Mouse (Mus musculus) left cerebral cortex, postnatal 14 days (tissue): Measurements from ENCODE around the gene Trim50. TPM values are rescaled to one million over a fixed set of nuclear protein-coding genes. Genes with fewer than 3 reads are reported as not detected.
"Not testable (repeated sequence)": the region's sequence is repeated elsewhere in the genome, so short reads cannot be mapped to it uniquely, and the experiment has no call there.

ENCODE experiments used
- DNase-seq, 2 experiments: peaks; one replicate each; pipeline ENCODE4 v3.0.0; 2021 to 2022; ENCODE audit warnings: low spot score in 2 of 2, mixed read lengths in 1 of 2
- intact Hi-C: fragments of 180-260 bp; cut with DNase I; formaldehyde crosslinking; loops from one replicate; pipeline ENCODE4 v1.15.1; 2025
- total RNA-seq, 2 experiments: library from RNA; stranded (reverse); gene quantifications; 2 replicates each; pipeline ENCODE4 v1.2.3; 2021

The Trim50 gene
- total RNA-seq, 2 experiments from 2014 or later: not detected

- no peak for DNase-seq
- intact Hi-C loops: no loop called here
Measured at GRCm38 (mm10) chr5:135367841-135368240, 14.7 kb downstream of the Trim50 start.

GRCm38 (mm10) chr5:135368312-135368711 lies 15.2 kb downstream of the Trim50 start:
- DNase-seq: no peak
- intact Hi-C loops: no loop called here

GRCm38 (mm10) chr5:135369196-135369595 lies 16.1 kb downstream of the Trim50 start:
- intact Hi-C loops, DNase-seq: not testable (repeated sequence)

- intact Hi-C loops: no loop called here
- DNase-seq: peak; percentile 95 to 98
Measured at GRCm38 (mm10) chr5:135369787-135370654, 16.9 kb downstream of the Trim50 start, which contains the start of gene Nsun5. TSS of gene Nsun5 (plus strand) at chr5:135369953.

DNA sequence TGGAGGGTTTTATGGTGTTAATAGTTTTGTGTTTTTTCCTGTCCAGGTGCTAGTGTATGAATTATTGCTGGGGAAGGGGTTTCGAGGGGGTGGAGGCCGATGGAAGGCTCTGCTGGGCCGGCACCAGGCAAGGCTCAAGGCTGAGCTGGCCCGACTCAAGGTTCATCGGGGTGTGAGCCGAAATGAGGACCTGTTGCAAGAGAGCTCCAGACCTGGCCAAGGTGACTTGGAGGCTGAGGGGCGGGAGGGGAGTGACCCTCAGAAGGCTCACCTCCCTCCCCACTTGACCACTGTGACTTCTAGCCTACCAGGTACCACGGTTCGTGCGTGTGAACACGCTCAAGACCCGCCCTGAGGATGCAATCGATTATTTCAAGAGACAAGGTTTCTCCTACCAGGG lies 18.1 kb downstream of the Trim50 start:
- intact Hi-C loops: no loop called here
- no peak for DNase-seq

- intact Hi-C loops: no loop called here
- no peak for DNase-seq
Measured at GRCm38 (mm10) chr5:135373601-135374000, 20.5 kb downstream of the Trim50 start.

GRCm38 (mm10) chr5:135375167-135375566 lies 22.1 kb downstream of the Trim50 start:
- peak in 1 of 2 experiments; percentile 41 for DNase-seq
- intact Hi-C loops: no loop called here

GRCm38 (mm10) chr5:135376341-135376740 lies 23.2 kb downstream of the Trim50 start:
- DNase-seq: no peak
- intact Hi-C loops: no loop called here

DNA sequence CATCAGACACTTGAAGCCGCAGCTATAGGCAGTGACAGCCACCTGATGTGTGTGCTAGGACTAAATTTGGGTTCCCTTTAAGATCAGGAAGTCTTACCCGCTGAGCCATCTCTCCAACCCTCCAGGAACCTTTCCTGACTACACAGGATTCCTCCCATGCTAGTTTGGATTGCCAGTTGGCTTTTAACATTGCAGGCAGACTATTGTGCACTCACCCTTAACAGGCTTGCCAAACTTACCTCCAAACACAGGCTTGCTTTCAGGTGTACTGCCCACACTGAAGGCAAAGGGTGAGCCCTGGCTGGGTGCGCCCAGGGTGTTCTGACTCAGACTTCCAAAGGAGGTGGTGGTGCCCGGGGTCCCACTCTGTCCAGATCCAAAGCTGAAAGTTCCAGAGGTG lies 27.6 kb downstream of the Trim50 start:
- intact Hi-C loops: loop anchor here (10.0 kb wide), 1 partner anchor 156 kb away; no protein-coding TSS in a partner anchor
- DNase-seq: no peak

DNA sequence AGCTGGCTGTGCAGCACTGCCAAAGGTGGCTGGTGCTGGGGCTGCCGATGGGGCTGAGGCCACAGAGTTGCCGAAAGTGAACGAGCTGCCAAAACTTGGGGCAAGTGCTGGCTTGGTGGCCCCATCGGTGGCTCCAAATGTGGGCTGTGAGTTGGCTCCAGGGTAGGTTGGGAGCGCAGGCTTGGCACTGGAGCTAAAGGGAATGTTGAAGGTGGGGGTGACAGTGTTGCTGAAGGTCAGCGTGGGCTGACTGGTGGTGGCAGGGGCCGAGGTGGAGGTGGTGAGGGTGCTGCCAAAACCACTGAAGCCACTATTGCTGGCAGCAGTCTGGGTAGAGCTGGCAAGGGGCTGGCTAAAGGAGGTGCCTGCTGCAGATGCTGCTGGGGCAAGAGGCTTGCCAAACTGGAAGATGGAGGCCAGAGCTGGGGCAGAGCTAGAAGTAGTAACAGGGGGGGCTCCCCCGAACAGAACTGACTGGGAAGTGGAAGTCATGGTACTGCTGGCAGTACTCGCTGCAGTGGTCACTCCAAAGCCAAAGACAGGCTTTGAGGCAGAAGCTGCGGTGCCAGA lies 28.3 kb downstream of the Trim50 start:
- DNase-seq: no peak
- intact Hi-C loops: loop anchor here (10.0 kb wide), 1 partner anchor 157 kb away; no protein-coding TSS in a partner anchor

- no peak for DNase-seq
- intact Hi-C loops: loop anchor here (10.0 kb wide), 1 partner anchor 158 kb away; no protein-coding TSS in a partner anchor
Measured at GRCm38 (mm10) chr5:135382746-135383145, 29.7 kb downstream of the Trim50 start.

- intact Hi-C loops: loop anchor here (10.0 kb wide), 1 partner anchor 159 kb away; no protein-coding TSS in a partner anchor
Measured at GRCm38 (mm10) chr5:135383771-135384170, 30.7 kb downstream of the Trim50 start.

GRCm38 (mm10) chr5:135394004-135394823 lies 41.1 kb downstream of the Trim50 start, which contains the start of gene Pom121:
TSS of gene Pom121 (minus strand) at chr5:135394546.
- DNase-seq: peak; percentile 78 to 89
- intact Hi-C loops: no loop called here

More at GRCm38 (mm10) chr5:135383771-135384170, 30.7 kb downstream of the Trim50 start:
- DNase-seq: no peak

- peak; percentile 58 to 62 for DNase-seq
- intact Hi-C loops: no loop called here
Measured at GRCm38 (mm10) chr5:135395826-135396225, 42.7 kb downstream of the Trim50 start.

DNA sequence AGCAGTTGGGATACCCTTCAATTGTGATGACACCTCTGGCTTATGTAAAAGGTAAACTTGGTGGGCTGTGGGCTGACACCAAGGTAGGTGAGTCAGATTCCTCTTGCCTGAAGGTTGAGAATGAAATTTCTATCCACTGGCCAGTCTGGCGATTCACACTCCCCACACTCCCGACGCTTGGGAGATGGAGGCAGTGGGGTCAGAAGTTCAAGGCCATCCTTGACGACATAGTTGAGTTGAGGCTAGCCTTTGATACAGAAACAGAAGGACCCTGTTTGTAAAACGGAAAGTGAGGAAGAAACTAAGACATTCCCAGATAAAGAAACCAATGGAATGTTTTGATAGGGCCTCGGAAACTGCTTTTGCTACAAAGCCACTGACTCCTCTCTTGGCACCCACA lies 46.3 kb downstream of the Trim50 start:
- no peak for DNase-seq
- intact Hi-C loops: no loop called here

GRCm38 (mm10) chr5:135400244-135400643 lies 47.1 kb downstream of the Trim50 start:
- intact Hi-C loops: loop anchor here (1.0 to 5.0 kb wide), 2 partner anchors 94 to 362 kb away; no protein-coding TSS in a partner anchor
- peak; percentile 74 to 87 for DNase-seq

- DNase-seq: peak; percentile 77 to 83
- intact Hi-C loops: loop anchor here (5.0 kb wide), 2 partner anchors 133 to 358 kb away; no protein-coding TSS in a partner anchor
Measured at GRCm38 (mm10) chr5:135404623-135405022, 51.5 kb downstream of the Trim50 start.

GRCm38 (mm10) chr5:135405437-135405836 lies 52.3 kb downstream of the Trim50 start:
- DNase-seq: no peak
- intact Hi-C loops: loop anchor here (5.0 kb wide), 1 partner anchor 132 kb away; no protein-coding TSS in a partner anchor

GRCm38 (mm10) chr5:135408114-135408513 lies 55.0 kb downstream of the Trim50 start:
- intact Hi-C loops: loop anchor here (5.0 kb wide), 1 partner anchor 129 kb away; no protein-coding TSS in a partner anchor

More at GRCm38 (mm10) chr5:135408114-135408513, 55.0 kb downstream of the Trim50 start:
- no peak for DNase-seq
